Mouse (Mus musculus) stomach, embryonic 14.5 days (tissue): ENCODE results near the gene Gtf3c1. TPM values are rescaled to one million over a fixed set of nuclear protein-coding genes. Genes with fewer than 3 reads are reported as not detected.

Experiments
- ATAC-seq: fragments of 200-750 bp; cut with Nextera tagmentation; 2 replicates; pipeline ENCODE4 v1.8.0; 2017; ENCODE audit warnings: low read depth, moderate TSS enrichment; ENCODE audit not compliant: insufficient number of reproducible peaks, insufficient read depth, low FRiP score
- H3K27ac ChIP-seq: fragments of 300-500 bp; sonication (generic); 2 replicates; pipeline ENCODE4 v1.5.1; 2014; ENCODE audit warnings: mild to moderate bottlenecking, low read length, moderate library complexity, mixed read lengths
- H3K27me3 ChIP-seq: fragments of 300-500 bp; sonication (generic); 2 replicates; pipeline ENCODE4 v1.6.1; 2014; ENCODE audit warnings: low read length, control low read depth, mixed read lengths; ENCODE audit not compliant: control insufficient read depth, insufficient read depth
- H3K36me3 ChIP-seq: fragments of 300-500 bp; sonication (generic); 2 replicates; pipeline ENCODE4 v1.6.1; 2014; ENCODE audit warnings: mild to moderate bottlenecking, control low read depth, low read length, moderate library complexity, mixed read lengths; ENCODE audit not compliant: control insufficient read depth, insufficient read depth
- H3K4me1 ChIP-seq: fragments of 300-500 bp; sonication (generic); 2 replicates; pipeline ENCODE4 v1.6.1; 2014; ENCODE audit warnings: low read length, control low read depth, mixed read lengths; ENCODE audit not compliant: control insufficient read depth, insufficient read depth
- H3K4me2 ChIP-seq: fragments of 300-500 bp; sonication (generic); replicated peaks from 2 replicates; pipeline ENCODE4 v1.6.1; 2014; ENCODE audit warnings: low read depth, low read length, control low read depth
- H3K4me3 ChIP-seq: fragments of 300-500 bp; sonication (generic); 2 replicates; pipeline ENCODE4 v1.5.1; 2014; ENCODE audit warnings: low read depth, low read length, control low read depth
- H3K9ac ChIP-seq: fragments of 300-500 bp; sonication (generic); replicated peaks from 2 replicates; pipeline ENCODE4 v1.6.1; 2014; ENCODE audit warnings: low read depth, mild to moderate bottlenecking, control low read depth, low read length, moderate library complexity, mixed read lengths
- H3K9me3 ChIP-seq: fragments of 300-500 bp; sonication (generic); 2 replicates; pipeline ENCODE4 v1.6.1; 2016; ENCODE audit warnings: low read depth, low read length, control low read depth; ENCODE audit not compliant: control insufficient read depth
- WGBS: fragments of 180-500 bp; shearing (Covaris S2); extraction: QIAGEN DNeasy Blood & Tissue Kit; methylation state at CpG from one replicate; pipeline ENCODE4 v1.1.7; 2014; 5-methylcytosine and 5-hydroxymethylcytosine counted together
- polyA plus RNA-seq: library from polyadenylated mRNA; unstranded; fragments of >200 nt; fragmentation: Nextera tagmentation; extraction: Ambion mirVana; gene quantifications from 2 replicates; pipeline ENCODE4 v1.2.1, GENCODE M21; 2014

Gene Gtf3c1
- polyA plus RNA-seq, 1 experiment from 2014 or later = 37.7 TPM

DNA sequence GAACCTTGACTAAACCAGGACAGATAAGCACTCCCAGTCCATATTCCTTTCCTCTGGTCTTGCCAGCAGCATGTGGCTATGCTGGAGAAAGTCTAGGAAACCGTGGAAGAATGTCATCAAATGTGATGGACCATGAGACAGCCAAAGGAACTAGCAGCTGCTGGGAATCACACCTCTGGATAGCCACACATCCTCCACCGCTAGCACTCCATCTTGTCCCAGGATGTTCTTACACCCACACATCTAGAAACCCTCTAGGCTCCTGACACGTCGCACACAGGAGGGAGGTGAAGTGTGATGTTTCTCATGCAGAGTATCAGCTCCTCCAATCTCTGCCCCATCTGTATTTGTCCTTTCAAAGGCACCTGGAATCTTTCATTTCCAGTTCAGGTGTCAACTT is 17.1 kb downstream of the Gtf3c1 start:
- Histone ChIP-seq H3K4me2 (no peak overlapping the region), H3K27me3 (no peaks in the 10 kb centered on the region), H3K9ac (no peak overlapping the region), H3K36me3 (peaks cover 86% of the 10 kb centered on the region), H3K9me3 (no peaks in the 10 kb centered on the region), H3K4me3 (no peak overlapping the region), H3K27ac (no peak overlapping the region), H3K4me1 (no peaks in the 10 kb centered on the region)
- ATAC-seq = no peak
- 87% methylated on average over 4 of the region's 4 CpGs for WGBS

DNA sequence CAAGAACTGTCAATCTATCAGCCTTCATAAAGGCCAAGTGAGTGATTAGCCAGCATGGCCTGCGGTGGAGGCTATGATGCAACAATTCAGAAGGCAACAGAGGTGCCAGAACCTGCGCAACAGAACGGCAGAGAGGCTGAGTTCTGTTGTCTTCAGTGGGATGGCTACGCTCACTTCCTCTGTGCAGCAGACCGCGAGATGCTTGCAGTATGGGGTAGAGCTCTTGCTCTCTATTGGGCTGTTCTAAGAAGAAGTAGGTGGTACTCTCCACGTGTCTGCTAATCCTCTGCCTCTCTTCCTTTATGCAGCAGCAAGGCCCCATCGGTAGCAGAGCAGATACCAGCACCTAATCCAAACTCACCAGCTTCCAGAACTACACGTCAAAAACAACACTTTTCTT is 27.6 kb downstream of the Gtf3c1 start:
- Histone ChIP-seq H3K4me2 (no peak overlapping the region), H3K36me3 (peaks cover 74% of the 10 kb centered on the region), H3K27me3 (no peaks in the 10 kb centered on the region), H3K27ac (no peak overlapping the region), H3K9ac (no peak overlapping the region), H3K4me1 (no peaks in the 10 kb centered on the region), H3K9me3 (no peaks in the 10 kb centered on the region), H3K4me3 (no peak overlapping the region)
- no peak for ATAC-seq
- 91% methylated on average over 9 of the region's 9 CpGs for WGBS

DNA sequence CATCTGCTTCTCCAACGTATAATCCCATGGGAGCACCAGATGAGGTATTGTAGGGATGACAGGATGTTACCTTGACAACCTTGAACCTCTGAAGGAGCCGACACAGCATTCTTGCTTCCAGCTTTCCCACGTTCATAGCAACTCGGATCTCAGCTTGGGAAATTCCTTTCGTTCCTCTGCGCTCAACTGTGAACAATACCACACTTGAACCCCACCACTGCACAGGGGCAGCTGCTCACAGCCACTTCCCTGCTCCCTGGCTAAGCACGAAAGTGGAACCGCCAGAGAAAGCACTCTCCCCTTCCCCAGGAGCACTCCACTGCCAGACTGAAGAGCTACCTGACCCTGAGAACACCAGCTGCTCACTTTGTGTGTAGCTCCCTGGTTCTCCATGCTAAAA is 28.8 kb downstream of the Gtf3c1 start:
- H3K36me3 ChIP-seq = peaks cover 85% of the 10 kb centered on the region
- no peak overlapping the region for H3K4me2 ChIP-seq
- WGBS = 91% methylated on average over 8 of the region's 8 CpGs
- no peak overlapping the region for H3K27ac ChIP-seq
- H3K4me3 ChIP-seq = no peak overlapping the region
- no peak overlapping the region for H3K9ac ChIP-seq
- H3K4me1 ChIP-seq = no peaks in the 10 kb centered on the region
- no peak for ATAC-seq
- H3K9me3 ChIP-seq = no peaks in the 10 kb centered on the region
- no peaks in the 10 kb centered on the region for H3K27me3 ChIP-seq

DNA sequence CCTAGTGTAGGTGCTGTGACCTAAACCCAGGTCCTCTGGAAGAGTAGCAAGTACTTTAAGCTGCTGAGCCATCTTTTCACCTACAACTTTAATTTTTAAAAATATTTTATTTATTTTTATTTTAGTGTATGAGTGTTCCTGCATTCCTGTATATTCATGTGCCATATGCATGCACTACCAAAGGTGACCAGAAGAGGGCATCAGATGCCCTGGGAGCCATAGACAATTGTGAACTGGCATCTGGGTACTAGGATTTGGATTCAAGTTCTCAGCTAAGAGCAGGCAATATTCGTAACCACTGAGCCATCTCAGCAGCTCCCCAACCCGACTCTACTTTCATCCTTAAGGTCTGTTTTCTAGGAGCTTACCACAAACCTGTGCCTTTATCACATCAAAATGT is 32.7 kb downstream of the Gtf3c1 start:
- no peak overlapping the region for H3K27ac ChIP-seq
- no peak overlapping the region for H3K9ac ChIP-seq
- H3K9me3 ChIP-seq = no peaks in the 10 kb centered on the region
- WGBS = 82% methylated on average over 2 of the region's 2 CpGs
- ATAC-seq = no peak
- H3K4me3 ChIP-seq = no peak overlapping the region
- no peaks in the 10 kb centered on the region for H3K27me3 ChIP-seq
- no peaks in the 10 kb centered on the region for H3K4me1 ChIP-seq
- H3K4me2 ChIP-seq = no peak overlapping the region
- peaks cover 93% of the 10 kb centered on the region for H3K36me3 ChIP-seq

DNA sequence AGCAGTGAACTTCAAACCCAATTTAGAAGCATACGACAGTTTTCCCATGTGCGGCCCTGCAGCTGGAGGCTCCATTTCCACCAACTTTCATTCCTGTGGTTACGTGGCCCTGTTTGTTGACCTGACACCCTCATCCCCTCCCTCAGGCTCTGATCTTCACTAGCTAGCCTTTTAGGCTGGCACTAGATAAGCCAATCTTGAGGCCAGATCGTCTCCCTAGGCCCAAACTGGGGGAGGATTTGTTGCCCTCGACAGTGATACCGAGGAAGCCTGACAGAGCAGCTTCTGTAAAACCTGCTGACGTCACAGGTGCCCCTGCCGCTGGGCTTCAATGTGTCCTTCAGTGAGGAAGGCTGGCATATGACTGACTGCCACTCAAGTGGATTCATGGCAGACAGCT is 36.2 kb downstream of the Gtf3c1 start:
- no peak overlapping the region for H3K4me3 ChIP-seq
- 84% methylated on average over 8 of the region's 8 CpGs for WGBS
- no peak for ATAC-seq

DNA sequence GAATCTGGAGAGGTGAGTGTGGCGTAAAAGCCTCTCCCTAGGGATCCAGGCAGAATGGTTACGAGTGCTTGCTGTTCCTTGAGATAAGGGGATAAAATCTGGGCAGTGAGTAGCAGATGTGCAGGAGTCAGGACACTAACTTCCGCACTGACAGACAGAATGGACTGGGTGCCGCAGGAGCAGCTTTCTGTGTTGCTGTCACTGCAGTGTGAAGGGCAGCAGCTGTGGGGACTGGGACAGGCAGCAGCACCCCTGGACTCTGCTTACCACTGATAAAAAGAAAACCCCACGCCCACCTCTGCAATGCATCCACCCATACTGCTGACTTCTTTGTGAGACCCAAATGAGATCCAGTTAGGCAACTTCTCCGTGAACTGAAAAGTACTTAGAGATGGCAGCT is 36.7 kb downstream of the Gtf3c1 start:
- 93% methylated on average over 6 of the region's 6 CpGs for WGBS
- no peak for ATAC-seq
- Histone ChIP-seq H3K9ac (no peak overlapping the region), H3K4me2 (no peak overlapping the region), H3K4me1 (no peaks in the 10 kb centered on the region), H3K4me3 (no peak overlapping the region), H3K27me3 (no peaks in the 10 kb centered on the region), H3K9me3 (no peaks in the 10 kb centered on the region), H3K36me3 (peaks cover 94% of the 10 kb centered on the region), H3K27ac (no peak overlapping the region)

More for the DNA sequence above, 36.2 kb downstream of the Gtf3c1 start:
- Histone ChIP-seq H3K9me3 (no peaks in the 10 kb centered on the region), H3K27ac (no peak overlapping the region), H3K4me2 (no peak overlapping the region), H3K9ac (no peak overlapping the region), H3K4me1 (no peaks in the 10 kb centered on the region), H3K27me3 (no peaks in the 10 kb centered on the region), H3K36me3 (peaks cover 94% of the 10 kb centered on the region)

DNA sequence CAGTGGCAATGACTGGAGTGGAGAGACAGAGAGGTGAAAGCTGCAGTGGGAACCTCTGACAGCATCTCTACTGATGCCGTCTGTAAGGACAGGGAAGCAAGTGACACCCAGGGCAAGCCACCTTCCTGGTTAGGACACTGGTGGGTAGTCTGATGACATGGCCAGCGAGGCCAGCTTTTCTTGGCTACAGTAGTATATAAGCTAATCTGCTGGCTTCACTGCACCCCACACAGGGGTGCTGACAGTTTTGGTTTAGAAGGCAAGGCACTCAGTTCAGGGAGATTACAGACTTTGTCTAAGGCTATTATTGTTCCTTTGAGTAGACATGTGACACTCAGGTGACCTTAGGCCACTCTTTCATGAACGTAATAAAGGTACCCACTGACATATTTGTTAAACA is 43.9 kb downstream of the Gtf3c1 start:
- 67% methylated on average over 3 of the region's 3 CpGs for WGBS
- H3K4me2 ChIP-seq = no peak overlapping the region
- peaks cover 96% of the 10 kb centered on the region for H3K36me3 ChIP-seq
- H3K27ac ChIP-seq = no peak overlapping the region
- no peak overlapping the region for H3K4me3 ChIP-seq
- ATAC-seq = no peak
- no peaks in the 10 kb centered on the region for H3K4me1 ChIP-seq
- H3K9me3 ChIP-seq = no peaks in the 10 kb centered on the region
- no peaks in the 10 kb centered on the region for H3K27me3 ChIP-seq
- H3K9ac ChIP-seq = no peak overlapping the region

DNA sequence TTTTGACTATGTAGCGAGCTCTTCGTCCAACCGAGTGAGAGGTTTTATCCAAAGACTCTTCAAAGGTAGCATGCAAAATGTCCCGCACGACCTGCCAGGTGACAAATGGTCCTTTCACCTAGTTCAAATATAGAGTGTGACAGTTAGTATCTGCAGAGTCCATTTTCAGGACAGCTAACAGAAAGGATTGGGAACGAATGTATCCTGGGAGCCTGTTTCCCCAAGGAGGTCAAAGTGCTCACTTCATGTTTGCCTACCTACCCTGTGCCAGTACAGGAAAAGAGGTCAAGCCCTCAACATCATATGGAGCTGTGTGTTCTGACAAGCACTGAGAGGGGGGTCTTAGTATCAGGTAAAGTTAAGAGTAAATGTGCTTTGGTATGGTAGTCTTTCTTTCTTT is 50.1 kb downstream of the Gtf3c1 start:
- WGBS = 92% methylated on average over 6 of the region's 6 CpGs

DNA sequence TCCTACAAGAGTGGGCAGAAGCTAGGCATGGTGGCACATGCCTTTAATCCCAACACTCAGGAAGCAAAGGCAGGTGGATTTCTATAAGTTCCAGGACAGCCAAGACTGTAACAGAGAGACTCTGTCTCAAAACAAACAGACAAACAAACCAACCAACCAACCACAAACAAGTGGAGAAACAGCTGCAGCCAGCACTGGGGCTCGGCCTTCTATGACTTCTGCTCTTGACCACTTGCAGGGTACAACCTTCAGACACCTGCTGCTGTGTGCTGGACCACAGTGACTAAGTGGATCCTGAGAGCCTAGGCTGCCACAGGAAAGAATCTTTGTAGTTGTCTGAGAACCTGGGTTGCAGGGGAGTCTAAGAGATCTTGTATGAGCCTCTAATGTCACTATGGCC is 58.6 kb downstream of the Gtf3c1 start:
- WGBS = 92% methylated on average over 1 of the region's 1 CpGs
- ATAC-seq = no peak

More for the DNA sequence above, 50.1 kb downstream of the Gtf3c1 start:
- ATAC-seq = no peak
- Histone ChIP-seq H3K9ac (no peak overlapping the region), H3K4me1 (no peaks in the 10 kb centered on the region), H3K36me3 (peaks cover 89% of the 10 kb centered on the region), H3K4me2 (no peak overlapping the region), H3K4me3 (no peak overlapping the region), H3K27ac (no peak overlapping the region), H3K27me3 (no peaks in the 10 kb centered on the region), H3K9me3 (no peaks in the 10 kb centered on the region)

More for the DNA sequence above, 58.6 kb downstream of the Gtf3c1 start:
- no peaks in the 10 kb centered on the region for H3K9me3 ChIP-seq
- H3K27me3 ChIP-seq = no peaks in the 10 kb centered on the region
- no peak overlapping the region for H3K4me2 ChIP-seq
- H3K36me3 ChIP-seq = peaks cover 88% of the 10 kb centered on the region
- H3K27ac ChIP-seq = no peak overlapping the region
- H3K4me3 ChIP-seq = no peak overlapping the region
- no peaks in the 10 kb centered on the region for H3K4me1 ChIP-seq
- H3K9ac ChIP-seq = no peak overlapping the region
